Mouse (Mus musculus): ENCODE results near the gene Map2k2.
"Not testable (repeated sequence)": the region's sequence is repeated elsewhere in the genome, so short reads cannot be mapped to it uniquely, and the experiment has no call there.

Map2k2 gene

GRCm38 (mm10) chr10:81173132-81173531 is 67.4 kb downstream of the Map2k2 start:
- intact Hi-C loops (cut with DNase I), result no loop called here

GRCm38 (mm10) chr10:81174617-81175344 is 69.1 kb downstream of the Map2k2 start:
- intact Hi-C loops (cut with DNase I), result loop anchor here (5.0 kb wide), 1 partner anchor 37 kb away; the partner anchor contains the start of gene Zbtb7a

- intact Hi-C loops (cut with DNase I), result loop anchor here (5.0 kb wide), 1 partner anchor 38 kb away; the partner anchor contains the start of gene Zbtb7a
Measured at GRCm38 (mm10) chr10:81175345-81175701, 69.6 kb downstream of the Map2k2 start.

GRCm38 (mm10) chr10:81175936-81176465 is 70.3 kb downstream of the Map2k2 start:
- intact Hi-C loops (cut with DNase I), result loop anchor here (5.0 kb wide), 1 partner anchor 39 kb away; the partner anchor contains the start of gene Zbtb7a

- intact Hi-C loops (cut with DNase I), result loop anchor here (5.0 kb wide), 1 partner anchor 39 kb away; the partner anchor contains the start of gene Zbtb7a
Measured at GRCm38 (mm10) chr10:81176466-81177271, 71.0 kb downstream of the Map2k2 start, which contains the start of gene Eef2. TSS of gene Eef2 (plus strand) at chr10:81176631.

- intact Hi-C loops (cut with DNase I), result loop anchor here (5.0 kb wide), 1 partner anchor 40 kb away; the partner anchor contains the start of gene Zbtb7a
Measured at GRCm38 (mm10) chr10:81177491-81177925, 71.8 kb downstream of the Map2k2 start.

GRCm38 (mm10) chr10:81177958-81178712 is 72.4 kb downstream of the Map2k2 start:
- intact Hi-C loops (cut with DNase I), result loop anchor here (5.0 kb wide), 1 partner anchor 41 kb away; the partner anchor contains the start of gene Zbtb7a

- intact Hi-C loops (cut with DNase I), result loop anchor here (5.0 kb wide), 1 partner anchor 42 kb away; the partner anchor contains the start of gene Zbtb7a
Measured at GRCm38 (mm10) chr10:81178927-81179326, 73.2 kb downstream of the Map2k2 start.

GRCm38 (mm10) chr10:81179451-81180342 is 74.0 kb downstream of the Map2k2 start:
- intact Hi-C loops (cut with DNase I), result loop anchor here (5.0 kb wide), 1 partner anchor 42 kb away; the partner anchor contains the start of gene Zbtb7a

GRCm38 (mm10) chr10:81180946-81181345 is 75.2 kb downstream of the Map2k2 start:
- intact Hi-C loops (cut with DNase I), result no loop called here

GRCm38 (mm10) chr10:81181860-81182259 is 76.1 kb downstream of the Map2k2 start:
- intact Hi-C loops (cut with DNase I), result not testable (repeated sequence)

- intact Hi-C loops (cut with DNase I), result no loop called here
Measured at GRCm38 (mm10) chr10:81182336-81183333, 76.9 kb downstream of the Map2k2 start, which contains the start of gene Dapk3. TSS of gene Dapk3 (plus strand) at chr10:81183005.

Small RNA genes lying within 50 kb of the gene (microRNA-seq; reads per million reads assigned to microRNA genes)
- 0 reads per million in 2 experiments for gene Mir5615-1
- gene Mir5615-2, result 0 reads per million in 2 experiments
